Mouse (Mus musculus): Measurements from ENCODE around the gene Apopt1. TPM values are rescaled to one million over a fixed set of nuclear protein-coding genes. Genes with fewer than 3 reads are reported as not detected.

The Apopt1 gene
- total and polyA plus RNA-seq, 2 experiments from 2014 or later: 23.6 to 60.3 TPM

- Histone ChIP-seq H3K4me1 (ENCODE audit: insufficient read depth, low read length) (peaks cover 25% of the 10 kb centered on the region), H3K9ac (replicated peaks; ENCODE audit: low read length) (peak overlapping the region; percentile 34; the same call in 1 of the 2 replicates), H3K9me3 (ENCODE audit: low read length) (no peaks in the 10 kb centered on the region), H3K4me3 (ENCODE audit: low read length) (no peak overlapping the region), H3K36me3 (ENCODE audit: insufficient read depth, low read length) (no peaks in the 10 kb centered on the region), H3K4me2 (ENCODE audit: low read depth, low read length) (no peak overlapping the region), H3K27ac (peak overlapping the region; percentile 90), H3K27me3 (ENCODE audit: insufficient read depth, low read length) (no peaks in the 10 kb centered on the region)
- 29% methylated on average over 2 of the region's 2 CpGs for WGBS
- no peak for ATAC-seq
- no peak for TF ChIP-seq CTCF (IDR thresholded peaks at IDR 0.05; ENCODE audit: low read depth)
- DNase-seq (ENCODE audit: low spot score): peak; percentile 33
Observed at GRCm38 (mm10) chr12:111688069-111688428, 25.0 kb upstream of the Apopt1 start.

- no peak overlapping the region for H3K9ac ChIP-seq (replicated peaks; ENCODE audit: low read length)
- no peak for ATAC-seq
- no peaks in the 10 kb centered on the region for H3K27me3 ChIP-seq (ENCODE audit: insufficient read depth, low read length)
- no peak overlapping the region for H3K4me3 ChIP-seq (ENCODE audit: low read length)
- no peak for TF ChIP-seq CTCF (IDR thresholded peaks at IDR 0.05; ENCODE audit: low read depth)
- H3K9me3 ChIP-seq (ENCODE audit: low read length): no peaks in the 10 kb centered on the region
- no peaks in the 10 kb centered on the region for H3K36me3 ChIP-seq (ENCODE audit: insufficient read depth, low read length)
- H3K4me2 ChIP-seq (ENCODE audit: low read depth, low read length): no peak overlapping the region
- H3K4me1 ChIP-seq (ENCODE audit: insufficient read depth, low read length): peaks cover 39% of the 10 kb centered on the region
- no peak overlapping the region for H3K27ac ChIP-seq
- 66% methylated on average over 11 of the region's 11 CpGs for WGBS
- no peak for DNase-seq (ENCODE audit: low spot score)
Observed at GRCm38 (mm10) chr12:111689426-111689825, 23.6 kb upstream of the Apopt1 start.

- peak; percentile 29; the same call in 1 of the 2 replicates for TF ChIP-seq CTCF (IDR thresholded peaks at IDR 0.05; ENCODE audit: low read depth)
- H3K27me3 ChIP-seq (ENCODE audit: insufficient read depth, low read length): no peaks in the 10 kb centered on the region
- peak; percentile 74 for DNase-seq (ENCODE audit: low spot score)
- H3K9me3 ChIP-seq (ENCODE audit: low read length): no peaks in the 10 kb centered on the region
- 17% methylated on average over 5 of the region's 5 CpGs for WGBS
- no peak overlapping the region for H3K4me3 ChIP-seq (ENCODE audit: low read length)
- H3K27ac ChIP-seq: peak overlapping the region; percentile 91
- no peaks in the 10 kb centered on the region for H3K36me3 ChIP-seq (ENCODE audit: insufficient read depth, low read length)
- peak; percentile 48 for ATAC-seq
- no peak overlapping the region for H3K9ac ChIP-seq (replicated peaks; ENCODE audit: low read length)
- H3K4me1 ChIP-seq (ENCODE audit: insufficient read depth, low read length): peaks cover 49% of the 10 kb centered on the region
- no peak overlapping the region for H3K4me2 ChIP-seq (ENCODE audit: low read depth, low read length)
Observed at GRCm38 (mm10) chr12:111691346-111691872, 21.7 kb upstream of the Apopt1 start.

DNA sequence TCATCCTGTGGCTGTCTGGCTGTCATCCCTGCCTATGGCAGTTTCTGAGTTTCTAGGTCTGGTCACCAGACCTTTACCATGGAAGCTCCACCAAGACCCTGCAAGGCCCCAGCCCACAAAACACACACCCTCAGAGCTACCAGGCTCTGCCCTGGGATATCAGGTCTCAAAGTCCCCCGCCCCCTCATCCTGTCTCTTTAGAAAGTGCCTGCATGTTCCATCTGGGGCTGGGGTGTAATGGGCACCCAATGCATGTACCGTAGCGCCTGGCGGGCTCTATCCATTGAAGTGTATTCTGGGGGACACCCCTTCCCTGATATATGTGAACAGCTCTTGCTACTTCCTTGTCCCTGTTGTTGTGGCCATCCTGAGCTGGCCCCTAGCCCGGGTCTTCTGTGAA lies 20.2 kb upstream of the Apopt1 start:
- WGBS: 50% methylated on average over 5 of the region's 5 CpGs

GRCm38 (mm10) chr12:111693341-111694270 lies 19.5 kb upstream of the Apopt1 start:
- no peak for TF ChIP-seq CTCF (IDR thresholded peaks at IDR 0.05; ENCODE audit: low read depth)
- Histone ChIP-seq H3K4me3 (ENCODE audit: low read length) (no peak overlapping the region), H3K4me2 (ENCODE audit: low read depth, low read length) (peak overlapping the region; percentile 21), H3K27me3 (ENCODE audit: insufficient read depth, low read length) (no peaks in the 10 kb centered on the region), H3K9me3 (ENCODE audit: low read length) (no peaks in the 10 kb centered on the region), H3K4me1 (ENCODE audit: insufficient read depth, low read length) (peaks cover 33% of the 10 kb centered on the region), H3K9ac (replicated peaks; ENCODE audit: low read length) (peak overlapping the region; percentile 10; the same call in 1 of the 2 replicates), H3K36me3 (ENCODE audit: insufficient read depth, low read length) (no peaks in the 10 kb centered on the region), H3K27ac (peak overlapping the region; percentile 91)
- WGBS: 13% methylated on average over 18 of the region's 18 CpGs
- DNase-seq (ENCODE audit: low spot score): peak; percentile 91
- ATAC-seq: peak; percentile 85

More for the DNA sequence above, 20.2 kb upstream of the Apopt1 start:
- TF ChIP-seq CTCF (IDR thresholded peaks at IDR 0.05; ENCODE audit: low read depth): no peak
- H3K4me3 ChIP-seq (ENCODE audit: low read length): no peak overlapping the region
- no peaks in the 10 kb centered on the region for H3K36me3 ChIP-seq (ENCODE audit: insufficient read depth, low read length)
- ATAC-seq (no peak), DNase-seq (ENCODE audit: low spot score) (no peak)
- H3K9ac ChIP-seq (replicated peaks; ENCODE audit: low read length): no peak overlapping the region
- no peaks in the 10 kb centered on the region for H3K9me3 ChIP-seq (ENCODE audit: low read length)
- H3K4me1 ChIP-seq (ENCODE audit: insufficient read depth, low read length): peaks cover 39% of the 10 kb centered on the region
- no peaks in the 10 kb centered on the region for H3K27me3 ChIP-seq (ENCODE audit: insufficient read depth, low read length)
- H3K27ac ChIP-seq: peak overlapping the region; percentile 91
- H3K4me2 ChIP-seq (ENCODE audit: low read depth, low read length): no peak overlapping the region

DNA sequence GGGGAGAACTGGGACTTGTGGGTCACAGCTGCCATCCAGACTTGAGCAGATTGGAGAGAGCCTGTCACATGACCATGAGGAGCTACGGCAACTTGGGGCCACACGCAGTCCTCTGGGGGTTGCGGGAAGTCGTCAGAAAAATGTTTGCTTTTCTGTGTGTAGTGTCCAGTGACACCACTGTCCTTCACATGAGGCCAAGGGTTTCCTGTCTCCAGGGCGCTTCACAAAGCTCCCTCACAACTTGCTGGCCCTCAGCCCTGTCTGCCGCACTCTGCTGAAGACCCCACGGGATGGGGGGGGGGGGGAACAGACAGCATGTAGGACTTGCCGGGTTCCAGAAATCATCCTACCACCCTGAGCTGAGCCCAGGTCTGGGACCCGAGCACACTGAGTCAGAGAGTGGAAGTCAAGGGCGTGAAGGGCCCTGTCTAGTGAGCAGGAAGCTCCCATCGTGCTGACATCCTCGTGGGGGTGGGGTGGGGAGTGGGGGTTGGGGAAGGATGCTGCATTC lies 18.7 kb upstream of the Apopt1 start:
- Histone ChIP-seq H3K9ac (replicated peaks; ENCODE audit: low read length) (no peak overlapping the region; the same call in 1 of the 2 replicates), H3K36me3 (ENCODE audit: insufficient read depth, low read length) (no peaks in the 10 kb centered on the region), H3K4me1 (ENCODE audit: insufficient read depth, low read length) (peaks cover 33% of the 10 kb centered on the region), H3K27ac (peak overlapping the region; percentile 91), H3K4me3 (ENCODE audit: low read length) (no peak overlapping the region), H3K9me3 (ENCODE audit: low read length) (no peaks in the 10 kb centered on the region), H3K27me3 (ENCODE audit: insufficient read depth, low read length) (no peaks in the 10 kb centered on the region), H3K4me2 (ENCODE audit: low read depth, low read length) (peak overlapping the region; percentile 21)
- 4% methylated on average over 12 of the region's 12 CpGs for WGBS
- no peak for TF ChIP-seq CTCF (IDR thresholded peaks at IDR 0.05; ENCODE audit: low read depth)
- DNase-seq (ENCODE audit: low spot score) (no peak), ATAC-seq (peak; percentile 82)
